Mouse (Mus musculus) C2C12 (cell line): ENCODE measurements around the gene Camk2d.

Experiments used
- CEBPB ChIP-seq: IDR thresholded peaks from one replicate; pipeline ENCODE4 v1.6.1; 2011; ENCODE audit warnings: low read depth, mild to moderate bottlenecking, control low read depth, moderate library complexity
- CTCF ChIP-seq: IDR thresholded peaks from one replicate; pipeline ENCODE4 v1.5.1; 2011; ENCODE audit not compliant: control insufficient read depth, insufficient read depth, insufficient read length
- FOSL1 ChIP-seq: IDR thresholded peaks from one replicate; pipeline ENCODE4 v1.8.0; 2011; ENCODE audit warnings: mild to moderate bottlenecking, low read length; ENCODE audit not compliant: poor library complexity, insufficient read depth, severe bottlenecking
- MAX ChIP-seq: IDR thresholded peaks from one replicate; pipeline ENCODE4 v1.6.1; 2011; ENCODE audit warnings: mild to moderate bottlenecking, control low read depth
- MYOG ChIP-seq: IDR thresholded peaks from one replicate; pipeline ENCODE4 v1.6.1; 2011; ENCODE audit not compliant: control insufficient read depth, insufficient read length; ENCODE audit errors: extremely low read depth
- USF1 ChIP-seq: IDR thresholded peaks from one replicate; pipeline ENCODE4 v1.6.1; 2011; ENCODE audit warnings: low read depth, mild to moderate bottlenecking, control low read depth, moderate library complexity

- TF ChIP-seq CTCF: no peak
- TF ChIP-seq MYOG: no peak
- no peak for TF ChIP-seq FOSL1
- TF ChIP-seq USF1: no peak
- no peak for TF ChIP-seq CEBPB
- no peak for TF ChIP-seq MAX
Observed at GRCm38 (mm10) chr3:126625764-126626040, 29.6 kb downstream of the Camk2d start.
